Mouse (Mus musculus): Measurements from ENCODE around the gene Zdbf2. TPM values are rescaled to one million over a fixed set of nuclear protein-coding genes. Genes with fewer than 3 reads are reported as not detected.
A peak's percentile ranks its signal among the peaks of the same experiment; 100 is the strongest.
"Not testable (repeated sequence)": the region's sequence is repeated elsewhere in the genome, so short reads cannot be mapped to it uniquely, and the experiment has no call there.

The Zdbf2 gene
- polyA plus RNA-seq, 1 experiment from 2014 or later, result 3.4 TPM

DNA sequence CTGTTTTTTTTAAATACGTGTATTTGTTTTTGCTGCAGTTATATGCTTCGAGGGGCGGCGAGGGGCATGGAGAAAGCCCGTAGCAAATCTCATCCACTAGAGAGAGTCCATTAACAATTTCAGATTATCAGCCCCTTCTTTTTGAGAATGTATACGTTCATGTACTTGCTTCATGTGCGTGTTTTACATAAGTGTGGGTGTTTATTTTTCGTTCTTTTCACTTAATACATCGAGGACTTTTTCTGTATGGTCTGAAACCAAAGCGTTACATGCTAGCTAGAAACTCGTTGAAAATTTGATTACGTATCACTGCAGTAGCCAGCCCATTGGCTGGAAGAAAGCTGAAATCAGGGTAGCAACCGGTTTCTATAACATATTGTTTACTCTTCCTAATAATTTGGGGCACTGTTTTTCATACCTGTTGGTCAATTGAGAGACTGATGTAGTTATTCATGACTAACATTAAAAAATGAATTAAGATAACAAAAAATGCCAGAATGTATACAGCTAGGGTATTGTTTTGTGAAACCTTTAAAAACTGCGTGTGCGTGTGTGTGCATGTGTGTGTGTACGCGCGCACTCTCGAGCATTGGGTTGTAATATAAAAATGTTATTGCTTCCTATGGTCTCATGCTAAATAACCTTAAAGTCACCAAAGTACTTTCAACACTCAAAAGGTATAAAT, 1.1 kb downstream of the Zdbf2 start:
- Histone ChIP-seq H3K9me3 (ENCODE audit: control insufficient read depth, low read length) (no peaks in the 10 kb centered on the region), H3K4me1 (ENCODE audit: control insufficient read depth, insufficient read depth, low read length) (peaks cover 6% of the 10 kb centered on the region), H3K4me3 (ENCODE audit: low read length) (peak overlapping the region; percentile 60), H3K27ac (ENCODE audit: low read length) (no peak overlapping the region), H3K36me3 (ENCODE audit: control insufficient read depth, insufficient read depth, low read length) (no peaks in the 10 kb centered on the region), H3K4me2 (ENCODE audit: low read depth, low read length) (peak overlapping the region; percentile 79), H3K27me3 (replicated peaks; ENCODE audit: control insufficient read depth, insufficient read depth, low read length) (peaks cover 41% of the 10 kb centered on the region), H3K9ac (ENCODE audit: low read depth, low read length) (peak overlapping the region; percentile 69)
- ATAC-seq, result no peak
- 12% methylated on average over 19 of the region's 19 CpGs for WGBS

DNA sequence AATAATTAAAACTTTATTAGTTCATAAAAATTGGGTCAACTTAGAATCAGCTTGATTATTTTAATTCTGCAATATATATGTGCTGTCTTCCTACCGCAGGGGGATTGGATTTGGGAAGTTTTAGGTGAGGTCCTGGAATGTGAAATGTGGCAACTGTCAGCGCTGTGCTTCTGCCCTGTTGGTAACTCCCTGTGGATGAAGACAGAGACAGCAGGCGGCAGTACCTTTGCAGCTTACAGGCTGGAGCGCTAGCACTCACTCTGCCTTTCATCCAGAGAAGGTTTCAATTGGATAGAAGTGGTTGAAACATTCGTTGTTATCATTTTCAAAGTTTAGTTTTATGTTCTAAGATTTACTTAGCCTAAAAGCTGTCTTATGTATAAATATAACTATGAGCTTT, 5.0 kb downstream of the Zdbf2 start:
- WGBS, result 41% methylated on average over 5 of the region's 5 CpGs

DNA sequence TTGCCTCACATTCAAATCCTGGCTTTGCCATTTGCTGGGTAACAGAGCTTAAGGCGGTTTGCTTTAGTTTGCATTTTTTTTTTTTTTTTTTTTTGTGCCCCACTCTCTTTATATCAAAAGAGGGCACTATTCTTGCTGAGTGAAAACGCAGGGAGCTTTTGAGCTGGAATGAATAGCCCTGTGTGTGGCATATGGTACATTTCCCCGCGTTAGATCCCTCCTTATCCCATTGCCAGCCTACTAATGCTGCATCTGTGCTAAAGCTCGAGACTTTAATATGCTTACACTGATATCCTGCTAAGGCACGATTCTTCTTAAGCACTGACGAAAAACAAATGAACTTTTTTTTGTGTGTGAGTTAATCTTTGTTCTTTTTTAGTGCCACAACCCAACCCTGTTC, 20.9 kb downstream of the Zdbf2 start:
- Histone ChIP-seq H3K4me2 (ENCODE audit: low read depth, low read length) (no peak overlapping the region), H3K9me3 (ENCODE audit: control insufficient read depth, low read length) (no peaks in the 10 kb centered on the region), H3K36me3 (ENCODE audit: control insufficient read depth, insufficient read depth, low read length) (no peaks in the 10 kb centered on the region), H3K4me3 (ENCODE audit: low read length) (no peak overlapping the region), H3K27me3 (replicated peaks; ENCODE audit: control insufficient read depth, insufficient read depth, low read length) (no peaks in the 10 kb centered on the region), H3K4me1 (ENCODE audit: control insufficient read depth, insufficient read depth, low read length) (no peaks in the 10 kb centered on the region), H3K9ac (ENCODE audit: low read depth, low read length) (no peak overlapping the region), H3K27ac (ENCODE audit: low read length) (no peak overlapping the region)
- WGBS, result 57% methylated on average over 7 of the region's 7 CpGs
- no peak for ATAC-seq

More for the DNA sequence above, 5.0 kb downstream of the Zdbf2 start:
- H3K4me1 ChIP-seq (ENCODE audit: control insufficient read depth, insufficient read depth, low read length), result peaks cover 2% of the 10 kb centered on the region
- H3K27ac ChIP-seq (ENCODE audit: low read length), result no peak overlapping the region
- no peak overlapping the region for H3K9ac ChIP-seq (ENCODE audit: low read depth, low read length)
- H3K9me3 ChIP-seq (ENCODE audit: control insufficient read depth, low read length), result no peaks in the 10 kb centered on the region
- no peaks in the 10 kb centered on the region for H3K36me3 ChIP-seq (ENCODE audit: control insufficient read depth, insufficient read depth, low read length)
- no peak overlapping the region for H3K4me3 ChIP-seq (ENCODE audit: low read length)
- no peak overlapping the region for H3K4me2 ChIP-seq (ENCODE audit: low read depth, low read length)
- ATAC-seq, result no peak
- peaks cover 17% of the 10 kb centered on the region; the same call in 1 of the 2 replicates for H3K27me3 ChIP-seq (replicated peaks; ENCODE audit: control insufficient read depth, insufficient read depth, low read length)

DNA sequence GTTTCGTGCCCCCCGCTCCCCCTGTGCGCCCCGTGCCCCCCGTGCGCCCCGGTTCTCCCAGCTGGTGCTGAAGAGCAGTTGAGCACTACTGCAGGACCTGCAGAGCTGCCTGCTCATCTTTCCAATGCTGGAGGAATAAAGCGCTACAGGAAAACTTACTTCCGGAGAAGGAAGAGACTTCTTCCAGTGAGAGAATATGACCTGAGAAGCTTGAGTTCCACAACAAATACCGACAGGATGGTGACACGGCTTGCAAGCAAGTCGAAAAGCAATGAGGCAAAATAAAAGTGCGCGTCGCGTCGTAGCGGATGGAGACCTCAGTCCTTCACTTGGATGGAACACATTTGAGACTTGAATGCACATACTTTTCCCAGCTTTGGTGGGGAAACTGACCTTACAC, 36.6 kb downstream of the Zdbf2 start:
- WGBS, result 54% methylated on average over 18 of the region's 18 CpGs
- Histone ChIP-seq H3K4me3 (ENCODE audit: low read length) (no peak overlapping the region), H3K9ac (ENCODE audit: low read depth, low read length) (no peak overlapping the region), H3K27ac (ENCODE audit: low read length) (no peak overlapping the region), H3K9me3 (ENCODE audit: control insufficient read depth, low read length) (no peaks in the 10 kb centered on the region), H3K4me1 (ENCODE audit: control insufficient read depth, insufficient read depth, low read length) (no peaks in the 10 kb centered on the region), H3K27me3 (replicated peaks; ENCODE audit: control insufficient read depth, insufficient read depth, low read length) (peaks cover 6% of the 10 kb centered on the region; the same call in 1 of the 2 replicates), H3K36me3 (ENCODE audit: control insufficient read depth, insufficient read depth, low read length) (no peaks in the 10 kb centered on the region), H3K4me2 (ENCODE audit: low read depth, low read length) (no peak overlapping the region)
- ATAC-seq, result no peak

DNA sequence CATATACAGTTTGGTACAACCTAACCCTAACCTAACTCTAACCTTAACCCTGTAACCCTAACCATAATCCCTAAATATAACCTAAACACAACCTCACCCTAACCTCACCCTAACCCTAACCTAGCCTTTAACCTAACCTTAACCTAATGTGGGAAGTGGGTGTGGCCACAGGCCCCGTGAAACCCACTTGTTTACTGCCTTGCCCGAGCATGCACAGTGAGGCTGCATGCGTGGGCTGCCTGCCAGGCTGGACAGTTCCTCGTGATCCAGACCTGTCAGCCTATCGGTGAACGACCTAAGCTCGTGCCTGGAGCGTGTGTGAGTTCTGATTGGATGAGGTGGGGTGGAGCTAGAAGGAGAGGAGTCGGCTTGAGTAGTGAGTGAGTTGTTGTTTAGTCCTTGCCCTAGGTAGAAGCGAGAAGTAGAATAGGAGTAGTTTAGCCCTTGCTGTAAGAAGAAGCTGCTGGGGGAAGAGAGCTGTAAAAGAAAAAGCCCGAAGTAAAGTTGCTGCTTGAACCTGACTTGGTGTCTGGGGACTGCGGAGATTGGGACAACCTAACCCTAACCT, 50.6 kb downstream of the Zdbf2 start:
- H3K4me1 ChIP-seq (ENCODE audit: control insufficient read depth, insufficient read depth, low read length); H3K27ac ChIP-seq (ENCODE audit: low read length); H3K27me3 ChIP-seq (replicated peaks; ENCODE audit: control insufficient read depth, insufficient read depth, low read length); H3K36me3 ChIP-seq (ENCODE audit: control insufficient read depth, insufficient read depth, low read length); ATAC-seq; H3K4me3 ChIP-seq (ENCODE audit: low read length); H3K9me3 ChIP-seq (ENCODE audit: control insufficient read depth, low read length); H3K9ac ChIP-seq (ENCODE audit: low read depth, low read length); H3K4me2 ChIP-seq (ENCODE audit: low read depth, low read length): not testable (repeated sequence)
- WGBS, result 38% methylated on average over 12 of the region's 12 CpGs

Small RNA genes within 50 kb of the gene (microRNA-seq; reads per million reads assigned to microRNA genes)
- not detected for gene Gm24513

Other genes with a start within 250 kb of the Zdbf2 start
- 7.6 and 8.7 TPM in 2 replicates for gene Ino80d, start 158.6 kb upstream of the Zdbf2 start, polyA plus RNA-seq (2015; fragmentation: Nextera tagmentation; extraction: Ambion mirVana)
- 486 and 518 TPM in 2 replicates for gene Eef1b2, start 96.4 kb upstream of the Zdbf2 start, polyA plus RNA-seq (2015; fragmentation: Nextera tagmentation; extraction: Ambion mirVana)
- 202 TPM in 2 replicates for gene Ndufs1, start 96.4 kb upstream of the Zdbf2 start, polyA plus RNA-seq (2015; fragmentation: Nextera tagmentation; extraction: Ambion mirVana)
- gene Gpr1, start 58.7 kb upstream of the Zdbf2 start, polyA plus RNA-seq (2015; fragmentation: Nextera tagmentation; extraction: Ambion mirVana), result 0.09 TPM in 1 of 2 replicates, not detected in the other
- gene Adam23, start 172.6 kb downstream of the Zdbf2 start, polyA plus RNA-seq (2015; fragmentation: Nextera tagmentation; extraction: Ambion mirVana), result 0.78 and 0.91 TPM in 2 replicates